Mouse (Mus musculus) frontal cortex, postnatal 25 days (tissue): Measurements from ENCODE around the gene Gli2.

ENCODE experiments used
- DNase-seq, 2 experiments: peaks; one replicate each; pipeline ENCODE4 v3.0.0; 2022; ENCODE audit warnings: low spot score in 2 of 2

Gli2 gene

GRCm38 (mm10) chr1:119053402-119053841 is at the start of gene Gli2:
Gli2 (minus strand) TSS chr1:119053619.
- peak; percentile 61 to 73 for DNase-seq

GRCm38 (mm10) chr1:119097921-119098521 is 44.6 kb upstream of the Gli2 start:
- DNase-seq, result no peak

- DNase-seq, result peak; percentile 62 to 73
Observed at GRCm38 (mm10) chr1:119093739-119094138, 40.3 kb upstream of the Gli2 start.

- DNase-seq, result no peak
Observed at GRCm38 (mm10) chr1:119089887-119090620, 36.6 kb upstream of the Gli2 start.

GRCm38 (mm10) chr1:119087539-119087938 is 34.1 kb upstream of the Gli2 start:
- peak; percentile 81 to 83 for DNase-seq

GRCm38 (mm10) chr1:119085771-119086170 is 32.4 kb upstream of the Gli2 start:
- DNase-seq, result no peak

GRCm38 (mm10) chr1:119083468-119083921 is 30.1 kb upstream of the Gli2 start:
- peak; percentile 18 to 50 for DNase-seq

GRCm38 (mm10) chr1:119082231-119082991 is 29.0 kb upstream of the Gli2 start:
- peak; percentile 31 for DNase-seq

GRCm38 (mm10) chr1:119077933-119078332 is 24.5 kb upstream of the Gli2 start:
- no peak for DNase-seq

- DNase-seq, result no peak
Observed at GRCm38 (mm10) chr1:119076333-119076732, 22.9 kb upstream of the Gli2 start.

- no peak for DNase-seq
Observed at GRCm38 (mm10) chr1:119075916-119076315, 22.5 kb upstream of the Gli2 start.

GRCm38 (mm10) chr1:119075500-119075899 is 22.1 kb upstream of the Gli2 start:
- no peak for DNase-seq

- no peak for DNase-seq
Observed at GRCm38 (mm10) chr1:119074910-119075309, 21.5 kb upstream of the Gli2 start.

- DNase-seq, result no peak
Observed at GRCm38 (mm10) chr1:119073876-119074275, 20.5 kb upstream of the Gli2 start.

- no peak for DNase-seq
Observed at GRCm38 (mm10) chr1:119064892-119065671, 11.7 kb upstream of the Gli2 start.

- no peak for DNase-seq
Observed at GRCm38 (mm10) chr1:119056491-119056890, 3.1 kb upstream of the Gli2 start.

- no peak for DNase-seq
Observed at GRCm38 (mm10) chr1:119055801-119056200, 2.4 kb upstream of the Gli2 start.

- DNase-seq, result no peak
Observed at GRCm38 (mm10) chr1:119054468-119054867, 1.0 kb upstream of the Gli2 start.

GRCm38 (mm10) chr1:119053872-119054354 is 494 bp upstream of the Gli2 start:
- no peak for DNase-seq

GRCm38 (mm10) chr1:119052631-119053177 is 715 bp downstream of the Gli2 start:
- no peak for DNase-seq

GRCm38 (mm10) chr1:119051938-119052551 is 1.4 kb downstream of the Gli2 start:
- DNase-seq, result no peak
